Comparison of ENCODE assay signal across 12 mouse cellular contexts in the genomic region with DNA sequence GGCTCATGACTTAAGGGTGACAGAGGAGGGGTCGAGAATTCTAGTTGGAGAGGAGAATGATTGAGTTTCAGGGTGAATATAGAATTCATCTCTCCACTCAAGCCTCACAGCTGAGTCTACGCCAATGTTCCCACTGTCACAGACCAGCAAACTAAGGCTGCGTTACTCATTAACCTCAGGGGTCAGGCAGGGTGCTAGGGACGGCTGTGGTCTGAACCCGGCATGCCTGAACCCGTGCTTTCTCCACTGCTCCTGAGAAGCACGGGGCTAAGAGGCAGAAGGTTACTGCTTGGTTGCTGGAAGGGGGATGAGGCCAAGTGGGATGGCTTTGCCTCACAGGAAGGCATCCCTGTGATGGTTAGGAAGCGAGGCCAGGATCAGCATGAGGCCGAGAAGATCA. TPM values are rescaled to one million over a fixed set of nuclear protein-coding genes. Genes with fewer than 3 reads are reported as not detected.
A peak's percentile ranks its signal among the peaks of the same experiment; 100 is the strongest.
DNase-seq lines count a peak whose midpoint lies in the region; ATAC-seq and TF ChIP-seq lines count a peak whose summit lies in the region.
"Had no signal": no experiment of that assay in that cellular context is flagged by ENCODE, and none has a peak within 500 bp of the region (broad histone marks: within the 10 kb centered on the region; RNA-seq: fewer than 3 reads in every experiment).

No protein-coding gene starts in this region.

- no peak for ATAC-seq in hindbrain, embryonic 12.5 days (ENCODE audit: low FRiP score)
- ATAC-seq in hindbrain, postnatal 0 days = no peak
- peak; percentile 43; the same call in 1 of the 2 replicates for ATAC-seq in intestine, embryonic 15.5 days
- ATAC-seq in liver, postnatal 0 days = peak; percentile 49
- ATAC-seq in cerebellum, adult (ENCODE audit: insufficient number of reproducible peaks, low FRiP score, low TSS enrichment) = no peak
- ATAC-seq: forebrain, embryonic 14.5 days had no signal

- 0 out of 2 replicates have a peak, but pooled peaks have one; percentile 1 for TF ChIP-seq EP300 in liver, postnatal 0 days (IDR thresholded peaks at IDR 0.05; ENCODE audit: low read depth)

- H3K9ac ChIP-seq in hindbrain, embryonic 12.5 days = no peak overlapping the region
- no peak overlapping the region for H3K9ac ChIP-seq in hindbrain, postnatal 0 days (replicated peaks; ENCODE audit: low read length)
- H3K9ac ChIP-seq in intestine, embryonic 15.5 days = no peak overlapping the region
- H3K9ac ChIP-seq in liver, postnatal 0 days (replicated peaks) = peak overlapping the region; percentile 41
- H3K9ac ChIP-seq: limb, embryonic 15.5 days had no signal

- 47% methylated on average over 9 of the region's 9 CpGs for WGBS in hindbrain, embryonic 12.5 days
- WGBS in hindbrain, postnatal 0 days = 58% methylated on average over 9 of the region's 9 CpGs
- WGBS in intestine, embryonic 15.5 days = 40% methylated on average over 9 of the region's 9 CpGs
- 33% methylated on average over 9 of the region's 9 CpGs for WGBS in liver, postnatal 0 days (ENCODE audit: insufficient replicate concordance)

- H3K4me2 ChIP-seq in hindbrain, embryonic 12.5 days (replicated peaks) = peak overlapping the region; percentile 29; the same call in 1 of the 2 replicates
- no peak overlapping the region for H3K4me2 ChIP-seq in hindbrain, postnatal 0 days (ENCODE audit: low read depth, low read length)
- H3K4me2 ChIP-seq in intestine, embryonic 15.5 days (replicated peaks) = peak overlapping the region; percentile 34
- H3K4me2 ChIP-seq in liver, postnatal 0 days (ENCODE audit: low read depth, low read length) = peak overlapping the region; percentile 54

- H3K4me1 ChIP-seq in hindbrain, embryonic 12.5 days = peaks cover 10% of the 10 kb centered on the region
- no peaks in the 10 kb centered on the region for H3K4me1 ChIP-seq in hindbrain, postnatal 0 days (ENCODE audit: insufficient read depth, low read length)
- H3K4me1 ChIP-seq in intestine, embryonic 15.5 days (replicated peaks) = 0 out of 2 replicates have a peak, but pooled peaks cover 8% of the 10 kb centered on the region
- H3K4me1 ChIP-seq in liver, postnatal 0 days (ENCODE audit: insufficient read depth) = 0 out of 2 replicates have a peak, but pooled peaks cover 3% of the 10 kb centered on the region

- H3K27ac ChIP-seq in hindbrain, embryonic 12.5 days = no peak overlapping the region
- no peak overlapping the region for H3K27ac ChIP-seq in hindbrain, postnatal 0 days
- H3K27ac ChIP-seq in intestine, embryonic 15.5 days = no peak overlapping the region
- H3K27ac ChIP-seq in liver, postnatal 0 days (ENCODE audit: low read depth) = peak overlapping the region; percentile 67
- H3K27ac ChIP-seq: limb, embryonic 15.5 days had no signal

- no peaks in the 10 kb centered on the region for H3K36me3 ChIP-seq in hindbrain, embryonic 12.5 days
- H3K36me3 ChIP-seq in hindbrain, postnatal 0 days (ENCODE audit: insufficient read depth, low read length) = no peaks in the 10 kb centered on the region
- H3K36me3 ChIP-seq in intestine, embryonic 15.5 days = no peaks in the 10 kb centered on the region
- no peaks in the 10 kb centered on the region for H3K36me3 ChIP-seq in liver, postnatal 0 days (replicated peaks; ENCODE audit: insufficient read depth, low read length)
- H3K36me3 ChIP-seq: limb, embryonic 15.5 days had no signal

- H3K9me3 ChIP-seq in hindbrain, embryonic 12.5 days (replicated peaks) = no peaks in the 10 kb centered on the region
- no peaks in the 10 kb centered on the region for H3K9me3 ChIP-seq in hindbrain, postnatal 0 days (ENCODE audit: low read length)
- H3K9me3 ChIP-seq in intestine, embryonic 15.5 days = no peaks in the 10 kb centered on the region
- H3K9me3 ChIP-seq in liver, postnatal 0 days (ENCODE audit: low read length) = no peaks in the 10 kb centered on the region
- H3K9me3 ChIP-seq: limb, embryonic 15.5 days had no signal

- TF ChIP-seq CTCF in hindbrain, postnatal 0 days (IDR thresholded peaks at IDR 0.05; ENCODE audit: low read depth) = no peak
- TF ChIP-seq CTCF in liver, postnatal 0 days (IDR thresholded peaks at IDR 0.05; ENCODE audit: low read depth) = no peak

- no peak overlapping the region for H3K4me3 ChIP-seq in hindbrain, embryonic 12.5 days
- H3K4me3 ChIP-seq in hindbrain, postnatal 0 days (ENCODE audit: low read length) = no peak overlapping the region
- H3K4me3 ChIP-seq in intestine, embryonic 15.5 days (replicated peaks) = no peak overlapping the region
- H3K4me3 ChIP-seq in liver, postnatal 0 days (ENCODE audit: low read depth, low read length) = peak overlapping the region; percentile 17
- H3K4me3 ChIP-seq: limb, embryonic 15.5 days; myocyte had no signal

- DNase-seq in hindbrain, postnatal 0 days (ENCODE audit: low spot score) = no peak
- peak; percentile 55 for DNase-seq in kidney, postnatal 10 days
- peak; percentile 34 for DNase-seq in liver, postnatal 0 days
- DNase-seq in left cerebral cortex, adult 8-10 months (ENCODE audit: low spot score in 2 of 2) = no peak
- DNase-seq: cerebellum, adult 9-11 months; thymus, postnatal 4 days had no signal

- no peaks in the 10 kb centered on the region for H3K27me3 ChIP-seq in hindbrain, embryonic 12.5 days
- H3K27me3 ChIP-seq in hindbrain, postnatal 0 days (ENCODE audit: insufficient read depth, low read length) = no peaks in the 10 kb centered on the region
- H3K27me3 ChIP-seq in intestine, embryonic 15.5 days (replicated peaks) = no peaks in the 10 kb centered on the region; the same call in 1 of the 2 replicates
- H3K27me3 ChIP-seq in liver, postnatal 0 days (ENCODE audit: insufficient read depth, low read length) = no peaks in the 10 kb centered on the region
- H3K27me3 ChIP-seq: limb, embryonic 15.5 days had no signal

RNA-seq across cellular contexts. Expression of a gene that starts 0.5 kb away (rescaled TPM):
- 5.2 and 7.6 TPM in 2 replicates for polyA plus RNA-seq in hindbrain, embryonic 12.5 days (2016; fragmentation: Nextera tagmentation; extraction: Ambion mirVana)
- total RNA-seq in hindbrain, postnatal 0 days (2014; rRNA removed) = 42.1 and 58.2 TPM in 2 replicates
- polyA plus RNA-seq in hindbrain, postnatal 0 days (2015; fragmentation: Nextera tagmentation; extraction: Ambion mirVana) = 55.4 and 60.7 TPM in 2 replicates
- polyA plus RNA-seq in intestine, embryonic 15.5 days (2015; fragmentation: Nextera tagmentation; extraction: Ambion mirVana) = 1.3 and 1.6 TPM in 2 replicates
- 77.9 and 84.7 TPM in 2 replicates for polyA plus RNA-seq in liver, postnatal 0 days (2015; fragmentation: Nextera tagmentation; extraction: Ambion mirVana)
- total RNA-seq in left cerebral cortex, adult 8-10 months (2022) = 10 to 100 TPM; 12.6 to 17.6 (median 15.8) TPM

RNA-seq across cellular contexts. Expression of a gene that starts 42.4 kb away (rescaled TPM):
- 0.20 and 0.31 TPM in 2 replicates for polyA plus RNA-seq in hindbrain, embryonic 12.5 days (2016; fragmentation: Nextera tagmentation; extraction: Ambion mirVana)
- total RNA-seq in hindbrain, postnatal 0 days (2014; rRNA removed) = 7.1 and 12.8 TPM in 2 replicates
- polyA plus RNA-seq in hindbrain, postnatal 0 days (2015; fragmentation: Nextera tagmentation; extraction: Ambion mirVana) = 5.7 and 5.9 TPM in 2 replicates
- polyA plus RNA-seq in intestine, embryonic 15.5 days (2015; fragmentation: Nextera tagmentation; extraction: Ambion mirVana) = 0.11 and 0.19 TPM in 2 replicates
- polyA plus RNA-seq in liver, postnatal 0 days (2015; fragmentation: Nextera tagmentation; extraction: Ambion mirVana) = 23.6 and 25.8 TPM in 2 replicates
- total RNA-seq in left cerebral cortex, adult 8-10 months (2022) = 1 to 10 TPM in 3 of 4 experiments, under 1 TPM in 1; 0.88 to 1.6 (median 1.4) TPM
- polyA plus RNA-seq: myocyte had no signal

RNA-seq across cellular contexts. Expression of a gene that starts 54.8 kb away (rescaled TPM):
- 1.2 and 1.4 TPM in 2 replicates for polyA plus RNA-seq in hindbrain, embryonic 12.5 days (2016; fragmentation: Nextera tagmentation; extraction: Ambion mirVana)
- 1.6 and 3.2 TPM in 2 replicates for total RNA-seq in hindbrain, postnatal 0 days (2014; rRNA removed)
- 2.7 and 3.5 TPM in 2 replicates for polyA plus RNA-seq in hindbrain, postnatal 0 days (2015; fragmentation: Nextera tagmentation; extraction: Ambion mirVana)
- polyA plus RNA-seq in intestine, embryonic 15.5 days (2015; fragmentation: Nextera tagmentation; extraction: Ambion mirVana) = 2.8 and 3.5 TPM in 2 replicates
- polyA plus RNA-seq in liver, postnatal 0 days (2015; fragmentation: Nextera tagmentation; extraction: Ambion mirVana) = 19.2 and 24.1 TPM in 2 replicates
- 1 to 10 TPM in 2 of 4 experiments, under 1 TPM in 1, not detected in 1; 0.74 to 2.8 (median 1.1) TPM for total RNA-seq in left cerebral cortex, adult 8-10 months (2022)

Comparison
In these comparisons a context has a peak if more than half of its experiments do, and no peak if none do; other contexts are left out.
1. ATAC-seq: peak in intestine, embryonic 15.5 days (single experiment) and liver, postnatal 0 days (single experiment); none in hindbrain, embryonic 12.5 days (single experiment), hindbrain, postnatal 0 days (single experiment) and cerebellum, adult (single experiment).
2. DNase-seq: peak in kidney, postnatal 10 days (single experiment) and liver, postnatal 0 days (single experiment); none in hindbrain, postnatal 0 days (single experiment) and left cerebral cortex, adult 8-10 months (0 of 2).